Mouse (Mus musculus): ENCODE data around the gene A630095N17Rik. TPM values are rescaled to one million over a fixed set of nuclear protein-coding genes. Genes with fewer than 3 reads are reported as not detected.

A630095N17Rik gene
- not detected in 2 replicates for total RNA-seq (2017)

- ATAC-seq (ENCODE audit: extremely low read depth, insufficient number of reproducible peaks, low FRiP score, poor library complexity, severe bottlenecking), result no peak
Measured at GRCm38 (mm10) chr1:75231664-75232152, at the start of gene A630095N17Rik. TSS of gene A630095N17Rik (minus strand) at chr1:75232102.

GRCm38 (mm10) chr1:75278228-75278627 lies 46.3 kb upstream of the A630095N17Rik start, which contains the start of gene Resp18:
TSS of gene Resp18 (minus strand) at chr1:75278415.
- no peak for ATAC-seq (ENCODE audit: extremely low read depth, insufficient number of reproducible peaks, low FRiP score, poor library complexity, severe bottlenecking)

GRCm38 (mm10) chr1:75277195-75278188 lies 45.6 kb upstream of the A630095N17Rik start:
- ATAC-seq (ENCODE audit: extremely low read depth, insufficient number of reproducible peaks, low FRiP score, poor library complexity, severe bottlenecking), result no peak

GRCm38 (mm10) chr1:75264091-75264880 lies 32.4 kb upstream of the A630095N17Rik start, which contains the start of gene Ptprn:
TSS of gene Ptprn (minus strand) at chr1:75264502.
- no peak for ATAC-seq (ENCODE audit: extremely low read depth, insufficient number of reproducible peaks, low FRiP score, poor library complexity, severe bottlenecking)

- ATAC-seq (ENCODE audit: extremely low read depth, insufficient number of reproducible peaks, low FRiP score, poor library complexity, severe bottlenecking), result 0 out of 2 replicates have a peak, but pooled peaks have one; percentile 16
Measured at GRCm38 (mm10) chr1:75262969-75263951, 31.4 kb upstream of the A630095N17Rik start.

GRCm38 (mm10) chr1:75261278-75261677 lies 29.4 kb upstream of the A630095N17Rik start:
- no peak for ATAC-seq (ENCODE audit: extremely low read depth, insufficient number of reproducible peaks, low FRiP score, poor library complexity, severe bottlenecking)

- no peak for ATAC-seq (ENCODE audit: extremely low read depth, insufficient number of reproducible peaks, low FRiP score, poor library complexity, severe bottlenecking)
Measured at GRCm38 (mm10) chr1:75255516-75256046, 23.7 kb upstream of the A630095N17Rik start.

- ATAC-seq (ENCODE audit: extremely low read depth, insufficient number of reproducible peaks, low FRiP score, poor library complexity, severe bottlenecking), result no peak
Measured at GRCm38 (mm10) chr1:75254625-75255013, 22.7 kb upstream of the A630095N17Rik start.

- ATAC-seq (ENCODE audit: extremely low read depth, insufficient number of reproducible peaks, low FRiP score, poor library complexity, severe bottlenecking), result peak; percentile 66
Measured at GRCm38 (mm10) chr1:75253849-75254624, 22.1 kb upstream of the A630095N17Rik start.

GRCm38 (mm10) chr1:75253029-75253428 lies 21.1 kb upstream of the A630095N17Rik start:
- ATAC-seq (ENCODE audit: extremely low read depth, insufficient number of reproducible peaks, low FRiP score, poor library complexity, severe bottlenecking), result no peak

GRCm38 (mm10) chr1:75252308-75252707 lies 20.4 kb upstream of the A630095N17Rik start:
- no peak for ATAC-seq (ENCODE audit: extremely low read depth, insufficient number of reproducible peaks, low FRiP score, poor library complexity, severe bottlenecking)

GRCm38 (mm10) chr1:75251112-75251970 lies 19.4 kb upstream of the A630095N17Rik start:
- peak; percentile 77 for ATAC-seq (ENCODE audit: extremely low read depth, insufficient number of reproducible peaks, low FRiP score, poor library complexity, severe bottlenecking)

- no peak for ATAC-seq (ENCODE audit: extremely low read depth, insufficient number of reproducible peaks, low FRiP score, poor library complexity, severe bottlenecking)
Measured at GRCm38 (mm10) chr1:75250498-75250897, 18.6 kb upstream of the A630095N17Rik start.

GRCm38 (mm10) chr1:75248041-75248772 lies 16.3 kb upstream of the A630095N17Rik start:
- ATAC-seq (ENCODE audit: extremely low read depth, insufficient number of reproducible peaks, low FRiP score, poor library complexity, severe bottlenecking), result no peak

- ATAC-seq (ENCODE audit: extremely low read depth, insufficient number of reproducible peaks, low FRiP score, poor library complexity, severe bottlenecking), result no peak
Measured at GRCm38 (mm10) chr1:75247071-75247930, 15.4 kb upstream of the A630095N17Rik start.

Data from neutrophil, adult 5-6 weeks (primary cell).